Mouse (Mus musculus) CH12.LX (cell line): ENCODE results near the gene Gm20388. TPM values are rescaled to one million over a fixed set of nuclear protein-coding genes. Genes with fewer than 3 reads are reported as not detected.

Source experiments
- DNase-seq: peaks from one replicate; pipeline ENCODE4 v3.0.0-alpha.2; 2013; ENCODE audit errors: extremely low read depth
- H3K27ac ChIP-seq: 2 replicates; pipeline ENCODE4 v1.5.1; 2012; ENCODE audit warnings: low read depth, mild to moderate bottlenecking, control low read depth, moderate library complexity; ENCODE audit not compliant: insufficient read depth
- H3K27me3 ChIP-seq: replicated peaks from 2 replicates; pipeline ENCODE3; 2012; ENCODE audit warnings: inconsistent platforms
- H3K36me3 ChIP-seq, 2 experiments: replicated peaks in 1 of 2; 2 replicates each; pipeline versions ENCODE3 to v1.6.1; 2012; ENCODE audit warnings: inconsistent platforms in 1 of 2, low read length in 1 of 2, mild to moderate bottlenecking in 1 of 2, mixed read lengths in 1 of 2, moderate library complexity in 1 of 2; ENCODE audit not compliant: control insufficient read depth in 1 of 2, insufficient read depth in 1 of 2
- H3K4me1 ChIP-seq, 2 experiments: 2 replicates each; pipeline ENCODE4 v1.6.1; 2012; ENCODE audit warnings: inconsistent platforms in 1 of 2, moderate library complexity in 1 of 2; ENCODE audit not compliant: insufficient read depth in 2 of 2, control insufficient read depth in 1 of 2
- H3K4me2 ChIP-seq: 2 replicates; pipeline ENCODE4 v1.6.1; 2012; ENCODE audit warnings: low read depth, mild to moderate bottlenecking, control low read depth; ENCODE audit not compliant: poor library complexity, insufficient read depth, severe bottlenecking
- H3K4me3 ChIP-seq, 3 experiments: fragments of 150-350 bp in 1 of 3; sonication (generic) in 1 of 3; replicated peaks in 1 of 3; 2 replicates each; pipeline versions ENCODE3 to v1.5.1; 2011 to 2012; ENCODE audit warnings: low read depth in 2 of 3, low read length in 2 of 3, mild to moderate bottlenecking in 2 of 3, moderate library complexity in 2 of 3, control low read depth in 1 of 3, improper control_type of control experiment in 1 of 3, inconsistent platforms in 1 of 3, mixed read lengths in 1 of 3; ENCODE audit not compliant: poor library complexity in 1 of 3
- H3K79me2 ChIP-seq: replicated peaks from 2 replicates; pipeline ENCODE4 v1.6.1; 2012; ENCODE audit warnings: mild to moderate bottlenecking, moderate library complexity; ENCODE audit not compliant: control insufficient read depth, poor library complexity, insufficient read depth, severe bottlenecking; ENCODE audit errors: extremely low read depth
- H3K9ac ChIP-seq: 2 replicates; pipeline ENCODE4 v1.6.1; 2012; ENCODE audit warnings: low read depth, mild to moderate bottlenecking, control low read depth, moderate library complexity; ENCODE audit not compliant: insufficient read depth
- H3K9me3 ChIP-seq: replicated peaks from 2 replicates; pipeline ENCODE3; 2012; ENCODE audit warnings: low read length, inconsistent platforms, mixed read lengths
- CHD1 ChIP-seq: IDR thresholded peaks from 2 replicates; pipeline ENCODE4 v1.6.1; 2012; ENCODE audit warnings: low read depth, low read length, improper control_type of control experiment, inconsistent platforms
- E2F4 ChIP-seq: IDR thresholded peaks from 2 replicates; pipeline ENCODE4 v1.6.1; 2011; ENCODE audit warnings: low read depth, low read length, improper control_type of control experiment; ENCODE audit not compliant: insufficient replicate concordance
- ELF1 ChIP-seq: IDR thresholded peaks from 2 replicates; pipeline ENCODE4 v1.6.1; 2014; ENCODE audit warnings: low read depth, mild to moderate bottlenecking, inconsistent platforms, low read length, improper control_type of control experiment
- EP300 ChIP-seq: IDR thresholded peaks from 2 replicates; pipeline ENCODE4 v1.6.1; 2011; ENCODE audit warnings: low read length, improper control_type of control experiment
- HCFC1 ChIP-seq: IDR thresholded peaks from 2 replicates; pipeline ENCODE4 v1.6.1; 2012; ENCODE audit warnings: low read depth, mild to moderate bottlenecking, inconsistent platforms, low read length, improper control_type of control experiment
- IRF4 ChIP-seq: IDR thresholded peaks from 2 replicates; pipeline ENCODE4 v1.6.1; 2014; ENCODE audit warnings: low read depth, mild to moderate bottlenecking, inconsistent platforms, low read length, improper control_type of control experiment
- JUND ChIP-seq: conservative IDR thresholded peaks from 2 replicates; pipeline ENCODE4 v1.6.1; 2011; ENCODE audit warnings: low read depth, low read length, improper control_type of control experiment
- MEF2A ChIP-seq: IDR thresholded peaks from 2 replicates; pipeline ENCODE4 v1.6.1; 2014; ENCODE audit warnings: low read depth, mild to moderate bottlenecking, inconsistent platforms, low read length, improper control_type of control experiment, borderline replicate concordance
- NRF1 ChIP-seq: IDR thresholded peaks from 2 replicates; pipeline ENCODE4 v1.6.1; 2014; ENCODE audit warnings: low read depth, mild to moderate bottlenecking, inconsistent platforms, low read length, improper control_type of control experiment, moderate library complexity
- PAX5 ChIP-seq: IDR thresholded peaks from 2 replicates; pipeline ENCODE4 v1.6.1; 2012; ENCODE audit warnings: low read length, inconsistent platforms, mixed read lengths
- POLR2A ChIP-seq: IDR thresholded peaks from 2 replicates; pipeline ENCODE4 v1.6.1; 2011; ENCODE audit warnings: low read depth, mild to moderate bottlenecking, improper control_type of control experiment, low read length
- RCOR1 ChIP-seq: conservative IDR thresholded peaks from 2 replicates; pipeline ENCODE4 v1.6.1; 2012; ENCODE audit warnings: low read depth, mild to moderate bottlenecking, inconsistent platforms, low read length, improper control_type of control experiment
- TBP ChIP-seq: conservative IDR thresholded peaks from 2 replicates; pipeline ENCODE4 v1.6.1; 2011; ENCODE audit warnings: low read depth, low read length, improper control_type of control experiment
- USF1 ChIP-seq: IDR thresholded peaks from 2 replicates; pipeline ENCODE4 v1.6.1; 2014; ENCODE audit warnings: low read depth, mild to moderate bottlenecking, inconsistent platforms, low read length, improper control_type of control experiment
- dilution Hi-C: fragments of 300-500 bp; cut with MboI; formaldehyde crosslinking; loops from 2 replicates; pipeline ENCODE4 v1.14.3; 2020; ENCODE audit warnings: low sequenced_read_pairs; ENCODE audit not compliant: extremely low pct_unique_long_range_greater_than_20kb, extremely low pct_ligation_motif_present
- in situ Hi-C: fragments of 300-500 bp; cut with MboI; formaldehyde crosslinking; loops from 3 replicates; pipeline ENCODE4 v1.14.3; 2019; ENCODE audit warnings: low sequenced_read_pairs, low pct_ligation_motif_present, low pct_unique_long_range_greater_than_20kb, mixed read lengths
- polyA plus RNA-seq: library from polyadenylated mRNA; unstranded; fragments of >175 nt; gene quantifications from 2 replicates; pipeline ENCODE4 v1.2.1, GENCODE M21; 2012; ENCODE audit warnings: low read depth; ENCODE audit not compliant: insufficient read length
- total RNA-seq, 2 experiments: library from RNA; depleted of rRNA; stranded (reverse); fragments of 300-350 nt in 1 of 2; fragments of >200 nt in 1 of 2; gene quantifications; 2 replicates each; pipeline ENCODE4 v1.2.3; 2012 to 2014

The Gm20388 gene
- total and polyA plus RNA-seq, 3 experiments = 14.8 to 26.3 (median 22.2) TPM

DNA sequence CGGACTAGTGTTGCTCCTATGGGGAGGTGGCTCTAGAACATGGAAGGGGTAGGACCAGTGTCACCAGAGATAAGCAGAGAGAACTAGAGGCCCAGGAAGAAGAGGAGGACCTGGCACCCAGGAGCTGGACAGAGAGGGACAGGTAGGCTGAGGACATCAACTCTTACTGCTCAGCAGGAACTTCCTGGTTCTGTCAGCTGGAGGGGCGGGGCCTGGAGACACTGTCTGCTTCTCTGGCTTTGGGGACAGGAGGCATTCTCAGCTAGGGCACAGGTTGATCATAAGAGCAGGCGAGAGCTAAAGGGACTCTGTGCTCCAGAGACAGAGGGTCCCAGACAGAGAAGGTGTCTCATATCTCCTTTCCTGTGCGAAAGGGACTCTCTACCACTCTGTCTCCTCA is 2238.4 kb downstream of the Gm20388 start:
- Histone ChIP-seq H3K27ac (no peak overlapping the region), H3K79me2 (no peaks in the 10 kb centered on the region), H3K4me2 (no peak overlapping the region), H3K4me3 (no peak overlapping the region), H3K4me1 (peaks cover 30 to 66% of the 10 kb centered on the region in 2 experiments), H3K9me3 (peaks cover 6% of the 10 kb centered on the region), H3K9ac (no peak overlapping the region), H3K36me3 (no peaks in the 10 kb centered on the region), H3K27me3 (peaks cover 6% of the 10 kb centered on the region)
- in situ Hi-C loops (no loop called here), dilution Hi-C loops (no loop called here)
- TF ChIP-seq ELF1 = peak; percentile 85
- TF ChIP-seq MEF2A = no peak
- no peak for DNase-seq

GRCm38 (mm10) chr8:122149606-122150005 is 2239.0 kb downstream of the Gm20388 start:
- Histone ChIP-seq H3K9ac (no peak overlapping the region), H3K4me1 (peaks cover 35 to 68% of the 10 kb centered on the region in 2 experiments), H3K27me3 (peaks cover 6% of the 10 kb centered on the region), H3K36me3 (no peaks in the 10 kb centered on the region), H3K79me2 (no peaks in the 10 kb centered on the region), H3K27ac (no peak overlapping the region), H3K9me3 (peaks cover 6% of the 10 kb centered on the region), H3K4me2 (no peak overlapping the region), H3K4me3 (no peak overlapping the region)
- no peak for DNase-seq
- TF ChIP-seq JUND (no peak), IRF4 (peak; percentile 34; the same call in 1 of the 2 replicates), POLR2A (no peak), PAX5 (no peak), TBP (no peak), USF1 (no peak), EP300 (no peak), E2F4 (no peak)
- in situ Hi-C loops (no loop called here), dilution Hi-C loops (no loop called here)

- Histone ChIP-seq H3K36me3 (no peaks in the 10 kb centered on the region), H3K4me1 (peaks cover 39 to 67% of the 10 kb centered on the region in 2 experiments), H3K79me2 (no peaks in the 10 kb centered on the region), H3K4me3 (no peak overlapping the region), H3K27me3 (peaks cover 6% of the 10 kb centered on the region), H3K4me2 (no peak overlapping the region), H3K9ac (no peak overlapping the region), H3K9me3 (peaks cover 6% of the 10 kb centered on the region), H3K27ac (no peak overlapping the region)
- dilution Hi-C loops = no loop called here
- TF ChIP-seq NRF1 (no peak), RCOR1 (no peak), HCFC1 (no peak), CHD1 (no peak), TBP (no peak)
- in situ Hi-C loops = no loop called here
- no peak for DNase-seq
Observed at GRCm38 (mm10) chr8:122151541-122151940, 2240.9 kb downstream of the Gm20388 start.
